Mouse (Mus musculus) urinary bladder, postnatal 10 days (tissue): ENCODE measurements around the gene Gm20736.
"Not testable (repeated sequence)": the region's sequence is repeated elsewhere in the genome, so short reads cannot be mapped to it uniquely, and the experiment has no call there.

ENCODE experiments used
- DNase-seq: peaks from one replicate; pipeline ENCODE4 v3.0.0; 2022; ENCODE audit warnings: low spot score

The Gm20736 gene

DNA sequence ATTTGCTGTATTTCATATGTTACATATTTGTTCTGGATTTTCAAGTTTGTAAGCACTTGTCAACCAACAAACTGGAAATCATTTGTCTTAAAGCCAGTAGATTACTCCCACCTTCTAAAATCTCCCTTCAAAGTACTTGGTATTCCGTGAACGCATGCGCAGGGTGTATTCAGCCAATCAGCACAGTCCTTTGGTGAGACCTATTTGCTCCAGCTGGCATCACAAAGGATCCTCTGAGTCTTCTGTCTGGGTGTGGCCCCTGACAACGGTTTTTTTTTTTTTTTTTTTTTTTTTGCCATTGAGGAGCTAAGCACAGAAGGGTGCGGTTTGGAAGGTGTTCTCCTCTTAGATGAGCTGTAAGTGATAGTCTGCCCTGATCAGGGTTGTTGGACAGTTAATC lies at the start of gene Gm20736:
Gene Gm20736 (plus strand): TSS at position 301 of the 400 bp plus-strand sequence.
- not testable (repeated sequence) for DNase-seq
